Mouse (Mus musculus) cerebellum, postnatal 4 days (tissue): ENCODE data around the gene Gm10999.
"Not testable (repeated sequence)": the region's sequence is repeated elsewhere in the genome, so short reads cannot be mapped to it uniquely, and the experiment has no call there.

ENCODE experiments used
- DNase-seq, 2 experiments: peaks; one replicate each; pipeline ENCODE4 v3.0.0; 2022; ENCODE audit warnings: low spot score in 2 of 2, mixed read lengths in 1 of 2

Gene Gm10999

DNA sequence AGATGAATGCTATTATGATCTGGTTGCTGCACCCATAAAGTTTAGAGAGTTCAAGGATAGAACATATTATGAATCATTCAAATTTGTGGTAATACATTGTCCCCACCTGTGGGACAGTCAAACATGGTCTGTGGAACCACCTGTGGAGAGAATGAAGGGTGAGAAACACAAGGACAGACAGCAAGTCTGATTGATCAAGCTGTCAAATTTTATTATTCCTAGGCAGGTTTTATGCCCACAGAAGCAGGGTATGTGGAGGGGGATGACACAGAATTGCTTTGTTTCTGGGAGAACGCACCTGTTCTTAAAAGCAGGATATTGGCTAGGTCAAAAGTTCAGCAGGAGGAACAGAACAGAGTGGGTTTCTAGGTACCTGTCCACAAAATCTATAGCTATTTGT is at the start of gene Gm10999:
TSS of gene Gm10999 (minus strand) at position 101 of the 400 bp plus-strand sequence.
- no peak for DNase-seq

GRCm38 (mm10) chr8:129133475-129133874 is 2.0 kb upstream of the Gm10999 start:
- DNase-seq: no peak

DNA sequence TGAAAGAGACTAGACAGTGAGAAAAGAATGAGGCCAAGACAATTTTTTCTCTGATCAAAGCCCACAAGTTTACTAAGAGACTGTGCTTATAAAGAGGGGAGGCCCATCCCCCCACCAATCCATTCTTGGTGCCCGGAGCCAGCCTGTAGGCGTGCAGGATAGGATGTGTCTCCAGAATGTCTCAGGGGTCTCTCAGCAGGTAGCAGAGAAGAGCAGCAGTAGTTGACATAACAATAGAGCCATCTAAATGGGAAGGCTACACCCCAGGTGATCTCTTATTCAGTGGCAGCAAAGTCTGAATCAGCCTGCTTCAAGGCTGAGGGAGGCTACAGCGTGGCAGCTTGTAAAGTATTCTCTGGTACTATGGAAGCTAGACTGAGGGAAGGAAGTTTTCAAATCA is 15.7 kb downstream of the Gm10999 start:
- DNase-seq: not testable (repeated sequence)
